Mouse (Mus musculus) cortical plate, adult 2 months (tissue): ENCODE results near the gene Klk1b1. TPM values are rescaled to one million over a fixed set of nuclear protein-coding genes. Genes with fewer than 3 reads are reported as not detected.
"Not testable (repeated sequence)": the region's sequence is repeated elsewhere in the genome, so short reads cannot be mapped to it uniquely, and the experiment has no call there.

ENCODE experiments used
- H3K27ac ChIP-seq: fragments of 200-500 bp; 2 replicates; pipeline ENCODE4 v1.5.1; 2012; ENCODE audit warnings: low read length, control low read depth, inconsistent platforms; ENCODE audit not compliant: insufficient read depth
- H3K4me1 ChIP-seq: fragments of 200-500 bp; 2 replicates; pipeline ENCODE4 v1.6.1; 2011; ENCODE audit warnings: low read length; ENCODE audit not compliant: control insufficient read depth, insufficient read depth
- H3K4me3 ChIP-seq: fragments of 200-500 bp; 2 replicates; pipeline ENCODE4 v1.5.1; 2011; ENCODE audit warnings: mild to moderate bottlenecking, low read length, control low read depth; ENCODE audit not compliant: insufficient read depth
- CTCF ChIP-seq: fragments of 200-500 bp; IDR thresholded peaks from 2 replicates; pipeline ENCODE4 v1.5.1; 2011; ENCODE audit warnings: mild to moderate bottlenecking, control low read depth, low read length; ENCODE audit not compliant: insufficient read depth; ENCODE audit errors: extremely low read depth
- POLR2A ChIP-seq: fragments of 200-500 bp; IDR thresholded peaks from 2 replicates; pipeline ENCODE4 v1.6.1; 2011; ENCODE audit warnings: mild to moderate bottlenecking, low read length, control low read depth; ENCODE audit not compliant: insufficient read depth; ENCODE audit errors: extremely low read depth
- polyA plus RNA-seq: library from polyadenylated mRNA; depleted of rRNA; stranded (reverse); fragments of >200 nt; gene quantifications from 2 replicates; pipeline ENCODE4 v1.2.3, GENCODE M21; 2012

The Klk1b1 gene
- polyA plus RNA-seq, 1 experiment: not detected

GRCm38 (mm10) chr7:43934747-43935146 lies 31.8 kb upstream of the Klk1b1 start:
- TF ChIP-seq POLR2A (no peak), CTCF (no peak)
- Histone ChIP-seq H3K4me1 (no peaks in the 10 kb centered on the region), H3K27ac (no peak overlapping the region), H3K4me3 (no peak overlapping the region)

- Histone ChIP-seq H3K4me3 (no peak overlapping the region), H3K27ac (no peak overlapping the region), H3K4me1 (no peaks in the 10 kb centered on the region)
- TF ChIP-seq CTCF: no peak
- TF ChIP-seq POLR2A: no peak
Measured at GRCm38 (mm10) chr7:43936551-43936950, 30.0 kb upstream of the Klk1b1 start.

- not testable (repeated sequence) for H3K4me3 ChIP-seq, H3K4me1 ChIP-seq, H3K27ac ChIP-seq
Measured at GRCm38 (mm10) chr7:43942293-43942692, 24.3 kb upstream of the Klk1b1 start.

DNA sequence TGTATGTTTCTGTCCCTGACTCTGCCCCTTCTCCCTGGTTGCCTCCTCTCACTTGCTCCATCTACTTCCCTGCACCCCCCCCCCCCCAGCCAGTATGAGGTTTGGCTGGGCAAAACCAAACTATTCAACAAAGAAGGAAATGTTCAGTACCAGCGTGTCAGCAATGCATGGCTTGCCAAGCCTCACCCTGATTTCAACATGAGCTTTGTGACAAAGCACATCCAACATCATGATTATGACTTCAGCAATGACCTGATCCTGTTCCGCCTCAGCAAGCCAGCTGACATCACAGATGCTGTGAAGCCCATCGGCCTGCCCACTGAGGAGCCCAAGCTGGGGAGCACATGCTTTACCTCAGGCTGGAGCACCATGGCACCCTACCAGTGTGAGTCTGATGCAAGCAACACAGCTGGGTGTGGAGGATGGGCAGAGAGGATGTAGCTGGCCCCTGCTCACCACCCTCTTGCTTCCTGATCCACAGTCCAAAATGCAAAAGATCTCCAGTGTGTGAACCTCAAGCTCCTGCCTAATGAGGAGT lies 21.8 kb upstream of the Klk1b1 start:
- H3K4me3 ChIP-seq: no peak overlapping the region
- H3K27ac ChIP-seq: no peak overlapping the region
- TF ChIP-seq CTCF: no peak
- H3K4me1 ChIP-seq: no peaks in the 10 kb centered on the region

DNA sequence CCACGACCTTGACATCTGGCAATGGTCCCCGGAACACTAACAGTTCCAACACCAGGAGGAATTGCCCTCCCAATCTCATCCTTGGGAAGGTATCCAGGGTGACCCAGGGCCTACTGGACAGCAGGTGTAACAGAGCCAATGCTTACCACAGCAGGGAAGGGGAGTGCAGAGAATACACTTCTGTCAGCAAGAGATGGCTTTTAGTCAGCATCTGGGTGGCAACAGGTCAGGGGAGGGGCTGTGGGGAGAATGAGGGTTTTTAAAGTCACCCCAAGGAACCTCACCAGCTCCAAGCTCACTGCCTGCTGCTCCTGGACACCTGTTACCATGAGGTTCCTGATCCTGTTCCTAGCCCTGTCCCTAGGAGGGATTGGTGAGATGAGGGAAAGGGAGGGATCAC lies 16.2 kb upstream of the Klk1b1 start, which contains the start of gene Klk1b8:
Klk1b8 (plus strand) TSS at position 301 of the 400 bp plus-strand sequence.
- no peak within 1 kb of the TSS for H3K27ac ChIP-seq
- no peak within 1 kb of the TSS for H3K4me3 ChIP-seq
- TF ChIP-seq POLR2A (no peak), CTCF (no peak)
- H3K4me1 ChIP-seq: no peaks in the 10 kb centered on the region

DNA sequence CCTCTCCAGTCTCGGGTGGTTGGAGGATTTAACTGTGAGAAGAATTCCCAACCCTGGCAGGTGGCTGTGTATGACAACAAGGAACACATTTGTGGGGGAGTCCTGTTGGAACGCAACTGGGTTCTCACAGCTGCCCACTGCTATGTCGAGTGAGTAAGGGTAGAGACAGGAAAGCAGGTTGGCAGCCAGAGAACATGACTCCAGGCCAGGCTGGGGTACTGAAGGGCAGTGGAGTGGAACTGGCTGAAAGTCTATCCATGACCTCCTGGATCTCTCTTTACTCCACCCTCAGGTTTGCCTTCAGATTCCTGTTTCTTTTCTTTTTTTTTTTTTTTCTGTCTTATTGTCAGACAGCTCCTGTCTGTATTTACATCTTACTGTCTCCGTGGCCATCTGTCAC lies 13.8 kb upstream of the Klk1b1 start:
- TF ChIP-seq POLR2A (no peak), CTCF (no peak)
- Histone ChIP-seq H3K27ac (no peak overlapping the region), H3K4me3 (no peak overlapping the region), H3K4me1 (no peaks in the 10 kb centered on the region)

DNA sequence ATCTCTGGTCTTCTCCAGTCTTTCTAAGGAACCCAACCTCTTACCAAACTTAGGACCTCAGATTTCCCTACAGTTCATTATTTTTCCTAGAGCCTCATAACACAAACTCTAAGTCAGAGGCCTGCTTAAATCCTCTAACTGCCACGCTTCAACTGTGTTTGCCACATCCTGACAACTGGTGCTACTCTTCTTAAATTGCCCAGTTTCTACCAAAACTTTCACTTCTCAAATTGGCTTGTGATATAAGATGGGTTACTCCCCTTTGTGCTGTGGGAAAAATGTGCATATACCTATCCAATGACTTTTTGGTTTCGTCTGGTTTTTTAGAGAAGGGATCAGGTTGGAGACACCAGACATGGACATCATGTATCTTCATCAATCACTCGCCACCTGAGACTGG lies 507 bp downstream of the Klk1b1 start:
- no peak overlapping the region for H3K27ac ChIP-seq
- no peak overlapping the region for H3K4me3 ChIP-seq
- no peak for TF ChIP-seq POLR2A
- TF ChIP-seq CTCF: no peak
- no peaks in the 10 kb centered on the region for H3K4me1 ChIP-seq

- TF ChIP-seq POLR2A: no peak
- no peak for TF ChIP-seq CTCF
- H3K4me1 ChIP-seq: no peaks in the 10 kb centered on the region
- no peak overlapping the region for H3K4me3 ChIP-seq
- no peak overlapping the region for H3K27ac ChIP-seq
Measured at GRCm38 (mm10) chr7:43967612-43968011, 1.1 kb downstream of the Klk1b1 start.

DNA sequence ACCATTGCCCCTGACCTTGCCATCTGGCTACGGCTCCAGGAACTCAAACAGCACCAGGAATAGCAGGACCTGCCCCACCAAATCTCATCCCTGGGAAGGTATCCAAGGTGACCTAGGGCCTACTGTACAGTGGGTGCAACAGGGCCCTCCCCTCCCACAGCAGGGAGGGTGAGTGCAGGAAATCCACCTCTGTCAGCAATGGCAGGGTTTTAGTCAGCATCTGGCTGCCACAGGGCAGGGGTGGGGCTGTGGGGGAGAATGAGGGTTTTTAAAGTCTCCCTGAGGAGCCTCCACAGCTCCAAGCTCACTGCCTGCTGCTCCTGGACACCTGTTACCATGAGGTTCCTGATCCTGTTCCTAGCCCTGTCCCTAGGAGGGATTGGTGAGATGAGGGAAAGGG lies 9.2 kb downstream of the Klk1b1 start, which contains the start of gene Klk1b9:
Klk1b9 (plus strand) TSS at position 301 of the 400 bp plus-strand sequence.
- not testable (repeated sequence) for H3K4me3 ChIP-seq, H3K4me1 ChIP-seq, H3K27ac ChIP-seq

DNA sequence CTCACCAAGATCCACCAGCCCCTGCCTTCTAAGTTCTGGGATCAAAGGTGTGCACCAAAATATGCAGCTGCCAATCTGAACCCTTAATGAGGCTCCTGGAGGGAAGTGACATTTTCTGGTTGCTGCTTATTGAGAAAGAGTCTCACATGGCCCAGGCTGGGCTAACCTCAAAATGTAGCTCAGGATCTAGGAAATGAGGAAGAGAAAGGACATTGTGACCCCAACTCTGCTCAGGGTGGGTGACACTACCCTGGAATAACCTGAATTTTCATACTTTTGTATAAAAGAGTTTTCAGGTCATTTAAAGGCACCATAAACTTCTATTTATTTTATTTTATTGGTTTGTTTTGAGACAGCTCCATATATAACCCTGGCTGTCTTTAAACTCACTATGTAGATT lies 19.1 kb downstream of the Klk1b1 start:
- H3K27ac ChIP-seq: no peak overlapping the region
- no peaks in the 10 kb centered on the region for H3K4me1 ChIP-seq
- no peak overlapping the region for H3K4me3 ChIP-seq

DNA sequence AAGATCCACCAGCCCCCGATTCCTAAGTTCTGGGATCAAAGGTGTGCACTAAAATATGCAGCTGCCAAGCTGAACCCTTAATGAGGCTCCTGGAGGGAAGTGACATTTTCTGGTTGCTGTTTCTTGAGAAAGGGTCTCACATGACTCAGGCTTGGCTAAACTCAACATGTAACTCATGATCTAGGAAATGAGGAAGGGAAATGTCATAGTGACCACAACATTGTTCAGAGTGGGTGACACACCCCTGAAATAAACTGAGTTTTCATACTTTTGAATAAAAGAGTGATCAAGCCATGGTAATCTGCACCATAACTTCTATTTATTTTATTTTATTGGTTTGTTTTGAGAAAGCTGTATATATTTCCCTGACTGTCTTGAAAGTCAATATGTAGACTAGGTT lies 28.3 kb downstream of the Klk1b1 start:
- H3K4me1 ChIP-seq, H3K27ac ChIP-seq, H3K4me3 ChIP-seq: not testable (repeated sequence)

More for the DNA sequence above, 19.1 kb downstream of the Klk1b1 start:
- TF ChIP-seq CTCF: no peak
- no peak for TF ChIP-seq POLR2A

DNA sequence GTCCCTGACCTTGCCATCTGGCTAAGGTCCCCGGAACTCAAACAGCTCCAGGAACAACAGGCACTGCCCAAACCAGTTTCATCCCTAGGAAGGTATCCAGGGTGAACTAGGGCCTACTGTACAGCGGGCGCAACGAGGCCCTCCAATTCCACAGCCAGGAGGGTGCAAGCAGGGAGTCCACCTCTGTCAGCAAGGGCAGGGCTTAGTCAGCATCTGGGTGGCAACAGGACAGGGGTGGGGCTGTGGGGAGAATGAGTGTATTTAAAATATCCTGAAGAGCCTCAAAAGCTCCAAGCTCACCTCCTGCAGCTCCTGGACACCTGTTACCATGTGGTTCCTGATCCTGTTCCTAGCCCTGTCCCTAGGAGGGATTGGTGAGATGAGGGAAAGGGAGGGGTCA lies 29.0 kb downstream of the Klk1b1 start, which contains the start of gene Klk1b11:
Klk1b11 (plus strand) TSS at position 301 of the 400 bp plus-strand sequence.
- H3K27ac ChIP-seq, H3K4me1 ChIP-seq: not testable (repeated sequence)

More for the DNA sequence above, 29.0 kb downstream of the Klk1b1 start, which contains the start of gene Klk1b11:
- not testable (repeated sequence) for H3K4me3 ChIP-seq
